Mouse (Mus musculus) ovary, postnatal 10 days (tissue): ENCODE results near the gene Fndc11.

ENCODE experiments used
- DNase-seq: peaks from one replicate; pipeline ENCODE4 v3.0.0; 2022; ENCODE audit warnings: low spot score

Gene Fndc11

DNA sequence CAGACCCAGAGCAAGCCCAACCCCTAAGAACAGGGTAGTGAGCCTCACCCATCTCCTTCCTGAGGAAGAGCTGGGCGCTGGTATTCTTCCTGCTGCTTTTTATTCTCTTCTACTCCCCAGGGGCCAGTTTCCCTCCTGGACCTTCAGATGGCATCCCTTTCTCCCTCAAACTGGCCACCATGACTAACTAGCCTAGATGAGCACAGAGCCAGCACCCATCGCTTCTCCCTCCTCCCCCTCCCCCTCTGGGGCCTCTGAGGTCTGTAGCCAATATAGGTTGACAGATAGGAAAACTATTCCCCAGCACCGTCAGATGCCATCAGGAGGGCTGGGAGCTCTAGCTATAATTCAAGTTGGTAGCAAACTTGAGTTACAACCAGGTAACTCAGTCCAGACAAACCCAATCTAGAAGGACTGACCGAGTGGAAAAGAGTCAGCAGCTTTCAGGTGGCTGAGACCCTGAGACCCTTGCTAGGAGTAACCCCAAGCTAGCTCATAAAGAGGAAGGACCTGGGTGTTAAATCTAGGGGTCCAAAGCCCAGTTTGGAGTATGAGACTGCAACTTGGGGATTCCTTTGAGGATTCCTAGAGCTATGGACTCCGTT, 830 bp upstream of the Fndc11 start:
- no peak for DNase-seq

DNA sequence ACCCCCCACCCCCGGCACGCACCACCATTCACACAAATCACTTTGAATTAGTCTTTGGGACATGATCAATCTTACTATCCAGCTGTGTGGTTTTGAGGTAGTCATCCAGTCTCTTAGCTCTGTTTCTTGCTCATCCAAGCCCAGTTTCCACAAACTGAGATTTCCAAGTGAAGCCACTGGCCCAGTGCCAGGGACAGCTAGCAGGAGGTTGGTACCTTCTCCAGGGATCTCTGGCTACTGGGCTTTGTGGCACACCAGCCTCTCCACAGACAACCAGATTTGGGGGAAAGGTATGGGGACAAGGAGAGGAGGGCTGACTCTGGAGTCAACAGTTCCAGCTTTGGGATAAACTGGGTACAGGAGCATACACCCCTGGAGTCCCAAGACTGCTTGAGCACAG, 548 bp downstream of the Fndc11 start:
- DNase-seq = no peak

DNA sequence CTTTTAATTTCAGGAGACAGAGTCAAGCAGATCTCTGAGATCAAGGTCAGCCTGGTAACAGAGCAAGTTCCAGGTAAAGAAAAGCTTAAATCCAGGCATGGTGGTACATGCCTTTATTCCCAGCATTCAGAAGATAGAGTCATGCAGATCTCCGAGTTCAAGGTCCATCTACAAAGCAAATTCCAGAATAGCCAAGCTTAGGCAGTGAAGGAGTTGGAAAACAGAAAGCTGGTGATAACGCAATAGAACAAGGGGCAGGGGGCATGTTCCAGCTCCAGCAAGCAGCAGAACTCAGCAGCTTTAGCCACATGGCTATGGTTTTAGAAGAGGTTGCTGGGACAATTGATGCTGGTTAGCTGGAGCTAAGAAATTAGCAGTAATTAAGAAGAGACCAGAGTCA, 5.2 kb downstream of the Fndc11 start:
- DNase-seq = no peak

DNA sequence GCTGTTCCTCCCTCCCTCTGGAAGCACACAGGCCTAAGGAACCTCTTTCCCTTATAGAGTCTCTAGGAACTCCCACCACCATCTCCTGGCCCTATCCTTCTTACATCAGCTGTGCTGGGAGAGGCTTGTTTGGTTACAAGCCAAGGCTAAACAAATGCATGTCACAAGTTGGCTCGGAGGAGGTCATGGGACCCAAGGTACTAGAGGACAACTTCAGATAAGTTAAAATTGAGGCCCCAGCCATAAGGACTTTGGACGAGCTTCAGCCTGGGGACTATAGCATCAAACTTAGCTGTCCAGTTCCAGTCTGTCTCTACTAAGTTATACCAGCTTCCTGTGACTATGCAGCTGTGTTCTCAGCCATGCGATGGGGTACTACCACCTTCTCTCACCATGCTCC, 7.3 kb downstream of the Fndc11 start:
- DNase-seq = no peak

DNA sequence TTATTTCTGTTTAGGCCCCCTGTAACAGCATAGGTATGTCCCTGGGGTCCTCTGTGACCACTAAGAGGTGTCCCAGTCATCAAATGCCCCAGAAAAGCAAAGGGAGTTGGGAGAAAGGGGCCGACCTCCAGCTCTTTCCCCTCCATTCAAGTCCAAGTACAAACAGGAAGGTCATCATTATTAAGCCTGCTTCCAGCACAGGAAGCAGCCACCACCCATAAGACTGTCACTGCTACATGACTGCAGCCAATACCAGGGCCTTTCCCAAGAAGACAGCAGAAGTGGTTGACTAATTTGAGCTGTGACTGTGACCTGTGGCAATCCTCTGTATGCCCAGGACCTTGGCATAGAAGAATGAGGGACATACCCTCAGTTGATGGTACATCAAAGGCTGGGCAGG, 8.5 kb downstream of the Fndc11 start:
- DNase-seq = no peak

DNA sequence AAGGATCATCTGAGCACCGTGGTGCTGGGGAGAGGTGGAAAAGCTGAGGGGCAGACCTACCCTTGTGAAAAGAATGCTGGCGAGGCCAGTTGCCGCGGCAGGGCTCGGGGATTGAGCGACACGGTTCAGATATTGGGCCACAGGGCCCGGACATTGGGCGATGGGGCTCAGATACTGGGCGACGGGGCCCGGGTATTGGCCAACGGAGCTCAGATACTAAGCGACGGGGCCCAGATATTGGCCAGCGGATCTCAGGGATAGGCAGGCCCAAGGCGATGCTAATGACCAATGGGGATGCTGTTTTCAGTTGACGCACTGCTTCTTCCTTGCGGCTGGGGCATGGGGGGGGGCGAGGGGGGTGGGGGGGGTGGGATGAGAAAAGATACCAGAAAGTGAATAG, 11.4 kb downstream of the Fndc11 start:
- DNase-seq = no peak

DNA sequence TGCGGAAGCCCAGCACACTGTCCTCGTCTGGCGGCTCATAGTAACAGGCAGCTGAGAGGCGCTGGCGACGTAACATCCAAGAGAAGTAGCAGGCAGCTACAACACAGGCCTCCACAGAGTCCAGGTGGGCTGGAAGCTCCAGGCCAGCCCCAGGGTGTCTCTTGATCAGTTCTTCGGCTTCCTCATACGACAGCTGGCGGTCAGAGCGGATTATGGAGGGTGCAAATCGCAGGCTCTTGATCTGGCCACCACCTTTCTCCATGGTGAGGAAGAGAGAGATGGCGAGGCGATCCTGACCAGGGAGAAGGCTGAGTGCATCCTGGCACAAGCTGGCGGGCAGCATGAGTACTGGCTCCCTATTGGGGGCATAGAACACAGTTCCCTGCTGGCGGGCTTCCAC, 13.6 kb downstream of the Fndc11 start:
- no peak for DNase-seq

DNA sequence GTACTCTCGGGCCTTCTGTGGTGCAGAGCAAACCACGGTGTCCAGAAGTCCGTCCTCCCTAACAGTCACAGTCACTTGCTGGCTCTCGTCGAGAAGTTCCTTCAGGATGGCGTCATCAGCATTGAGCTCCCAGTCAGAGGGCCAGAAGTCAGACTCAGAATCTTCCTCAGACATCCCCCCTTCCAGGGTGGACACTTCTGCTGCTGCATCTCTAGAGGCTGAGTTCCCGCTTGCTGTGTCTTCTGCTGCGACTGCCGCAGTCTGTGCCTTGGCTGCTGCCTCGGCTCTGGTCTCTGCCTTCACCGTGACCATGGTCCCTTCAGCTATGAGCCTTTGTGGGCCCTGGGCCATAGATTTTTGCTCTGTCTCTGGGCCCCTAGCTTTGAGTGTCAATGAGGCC, 14.9 kb downstream of the Fndc11 start:
- DNase-seq = no peak

DNA sequence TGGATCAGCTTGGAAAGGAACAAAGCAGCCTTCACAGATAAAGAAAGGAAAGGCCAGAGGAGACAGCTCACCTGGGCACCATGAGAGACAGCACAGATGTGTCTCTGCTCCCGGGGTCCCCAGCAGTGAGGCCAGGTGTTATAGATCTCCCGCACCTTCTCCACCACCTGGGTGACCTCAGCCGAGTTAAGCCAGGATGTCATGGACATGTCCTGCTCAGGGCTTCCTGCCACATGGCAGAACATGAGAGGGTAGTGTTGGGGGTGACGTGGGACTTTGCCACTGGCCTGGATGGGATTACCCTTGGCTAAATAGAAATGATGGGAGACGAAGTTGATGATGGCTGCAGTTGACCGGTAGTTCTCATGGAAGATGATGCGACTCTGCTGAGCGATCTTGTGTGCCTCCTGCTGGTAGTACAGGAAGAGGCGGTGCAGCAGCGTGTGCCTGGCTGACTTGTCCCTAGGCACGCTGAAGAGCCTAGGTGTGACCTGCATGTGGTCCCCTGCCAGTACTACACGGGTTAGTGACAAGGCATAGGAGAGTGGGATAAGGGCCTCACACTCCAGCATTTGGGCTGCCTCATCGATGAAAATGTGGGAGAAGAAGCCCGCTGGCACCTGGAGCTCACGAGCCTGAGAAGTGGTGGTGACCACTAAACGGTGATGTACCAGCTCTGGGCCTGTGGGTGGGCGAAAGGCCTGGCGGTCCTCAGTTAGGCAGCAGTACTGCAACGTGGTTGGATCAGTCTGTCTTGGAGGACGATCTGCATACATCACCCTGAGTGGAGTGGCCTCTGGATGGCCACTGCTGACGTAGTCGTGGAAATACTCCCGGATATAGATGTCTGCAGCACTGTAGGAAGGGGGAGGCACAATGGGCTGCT, 16.1 kb downstream of the Fndc11 start:
- DNase-seq = no peak

DNA sequence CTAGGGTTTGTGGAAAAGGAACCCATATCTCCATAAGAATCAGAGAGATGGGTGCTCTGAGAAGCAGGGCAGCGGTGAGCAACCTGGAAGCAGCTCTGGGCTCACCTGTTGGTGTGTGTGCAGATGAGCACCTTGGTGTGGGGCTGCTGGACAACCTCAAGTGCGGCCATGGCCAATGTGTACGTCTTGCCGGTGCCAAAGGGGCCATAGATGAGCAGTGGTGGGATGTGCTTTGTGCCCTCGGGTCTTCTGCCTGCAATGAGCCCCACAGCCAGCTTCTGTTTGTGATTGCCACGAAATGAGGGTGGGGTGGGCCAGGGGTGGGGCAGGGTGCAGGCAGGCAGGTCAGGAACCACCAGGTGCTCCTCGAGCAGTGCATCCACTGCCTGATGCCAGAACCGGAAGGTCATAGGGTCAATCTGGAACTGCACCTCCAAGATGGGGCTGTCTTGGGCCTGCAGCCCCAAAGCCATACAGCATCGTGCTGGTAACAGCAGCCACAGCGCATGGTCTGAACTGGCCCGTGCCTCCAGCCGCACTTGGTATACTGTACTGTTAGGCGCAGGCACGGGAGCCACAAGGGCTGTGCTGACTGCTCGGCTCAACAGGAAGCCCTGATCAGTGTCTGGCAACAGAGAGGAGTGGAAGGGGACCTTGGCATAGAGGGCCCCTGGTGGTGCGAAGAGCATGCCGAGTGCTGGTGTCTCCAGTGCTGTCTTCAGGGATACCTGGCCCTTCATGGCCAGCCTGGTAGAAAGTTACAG, 17.6 kb downstream of the Fndc11 start:
- DNase-seq = no peak

DNA sequence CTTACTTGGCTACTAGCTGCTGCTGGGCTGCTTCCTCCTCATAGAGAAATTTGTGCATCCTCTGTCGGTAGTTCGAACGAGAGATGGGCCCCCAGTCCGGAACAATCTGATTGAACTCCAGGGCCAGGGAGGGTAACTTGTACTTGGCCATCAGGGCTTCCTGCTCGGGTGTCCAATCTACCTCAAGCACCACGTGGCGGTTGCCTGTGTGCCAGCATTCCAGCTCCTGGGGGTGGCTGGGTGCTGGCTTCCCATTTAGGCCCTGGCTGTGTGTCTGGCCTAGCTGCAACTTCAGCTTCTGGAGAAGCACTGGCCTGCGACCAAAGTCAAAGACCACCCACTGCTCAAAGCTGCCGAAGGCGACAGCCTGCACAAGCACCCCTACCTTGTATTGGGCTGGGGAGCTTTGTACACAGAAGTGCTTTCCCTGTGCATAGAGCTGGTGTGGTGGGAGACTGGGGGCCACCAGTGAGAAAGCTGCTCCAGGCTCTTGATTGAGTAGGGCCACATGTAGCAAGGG, 18.3 kb downstream of the Fndc11 start:
- no peak for DNase-seq

DNA sequence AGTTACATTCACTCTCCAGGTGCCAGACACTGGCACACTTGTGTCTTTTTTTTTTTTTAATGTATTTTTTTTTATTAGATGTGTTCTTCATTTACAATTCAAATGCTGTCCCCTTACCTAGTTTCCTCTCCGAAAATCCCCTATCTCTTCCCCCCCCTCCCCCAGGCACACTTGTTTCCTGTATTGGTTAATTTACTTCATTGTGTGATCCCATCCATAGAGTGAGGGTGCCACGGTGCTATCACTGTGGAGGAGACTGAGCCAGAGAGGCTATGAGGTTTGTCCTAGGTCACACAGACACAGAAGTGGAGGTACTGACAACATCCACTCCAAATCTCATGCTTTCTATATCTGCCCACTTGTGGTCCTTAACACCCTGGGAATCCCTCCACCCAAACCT, 19.0 kb downstream of the Fndc11 start:
- no peak for DNase-seq

DNA sequence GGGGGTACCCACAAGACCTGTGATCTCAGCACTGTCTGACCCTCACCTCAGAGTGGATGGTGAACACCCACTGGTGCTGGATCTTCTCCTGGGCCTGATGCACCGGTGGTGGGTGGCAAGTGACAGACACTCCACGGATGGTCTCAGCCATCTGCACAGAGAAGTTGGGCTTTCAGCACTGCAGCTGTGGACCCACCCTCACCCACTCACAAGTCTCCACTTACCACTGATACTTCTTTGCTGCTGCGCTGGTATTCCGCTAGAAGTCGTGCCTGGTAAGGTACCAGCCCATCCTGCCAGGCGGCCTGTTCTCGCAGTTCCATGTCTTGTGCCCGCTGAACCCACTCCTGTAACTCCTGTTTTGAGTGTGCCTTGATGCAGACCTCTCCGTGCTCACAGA, 19.4 kb downstream of the Fndc11 start:
- no peak for DNase-seq

DNA sequence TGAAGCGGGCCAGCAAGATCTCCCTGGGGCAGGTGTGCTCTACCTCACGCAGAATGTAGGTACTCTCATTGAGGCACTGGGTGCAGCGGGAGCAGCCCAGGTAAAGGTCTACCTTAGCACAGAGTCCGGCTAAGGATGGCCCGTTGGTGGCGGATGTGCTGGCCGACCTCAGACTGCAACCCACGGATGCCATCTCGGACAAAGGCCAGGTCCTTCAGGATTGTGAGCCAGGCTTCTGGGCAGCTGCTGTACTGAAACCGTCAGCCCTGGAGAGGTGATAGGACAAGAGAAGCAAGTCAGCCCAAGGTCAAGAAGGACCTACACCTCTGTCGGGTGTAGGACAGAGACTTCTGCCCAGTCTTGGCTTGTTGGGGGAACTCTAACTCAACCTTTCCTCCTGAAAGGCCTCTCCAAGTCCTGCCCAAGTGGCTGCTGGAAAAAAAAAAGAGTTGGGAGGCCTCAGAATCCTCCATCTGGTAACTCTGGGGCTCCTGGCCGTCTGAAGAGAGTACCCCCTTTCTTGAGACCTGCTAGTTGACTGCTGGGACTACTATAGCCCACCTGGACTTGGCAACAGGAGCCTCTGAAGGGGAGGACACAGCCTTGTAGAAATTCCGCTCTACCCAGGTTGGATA, 21.1 kb downstream of the Fndc11 start:
- no peak for DNase-seq

DNA sequence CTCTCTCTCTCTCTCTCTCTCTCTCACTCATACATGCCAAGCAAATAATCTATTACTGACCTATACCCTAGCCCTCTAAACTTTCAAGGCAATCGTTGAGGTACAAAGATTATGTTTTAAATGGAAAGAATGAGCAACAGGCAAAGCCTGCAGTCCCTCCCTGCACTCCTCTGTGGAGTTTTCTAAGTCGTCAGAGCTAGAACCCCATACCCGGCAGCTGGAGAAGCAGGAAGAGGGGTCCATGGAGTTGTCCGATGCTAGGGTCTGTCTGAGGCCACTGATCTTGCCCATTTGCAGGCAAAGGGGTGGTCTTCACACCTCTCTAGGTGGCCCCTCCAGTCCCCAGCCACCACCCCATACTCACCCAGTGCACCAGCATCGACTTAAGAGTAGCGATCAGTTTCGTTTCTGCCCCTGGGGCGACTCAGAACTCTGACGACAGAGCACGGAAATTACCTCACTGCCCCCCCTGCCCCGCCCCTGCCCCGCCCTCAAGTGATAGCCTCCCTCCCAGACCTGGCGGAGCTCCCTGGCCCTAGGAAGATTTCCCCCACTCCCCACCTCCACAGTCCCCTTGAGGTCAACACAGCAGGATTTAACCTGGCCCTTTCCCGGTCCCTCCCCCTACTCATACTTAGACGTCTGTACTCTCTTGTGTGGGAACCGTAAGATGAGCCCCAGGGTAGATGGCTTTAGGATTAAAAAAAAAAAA, 21.9 kb downstream of the Fndc11 start, which contains the start of gene Helz2:
Helz2 (minus strand) TSS at position 426 of the 712 bp plus-strand sequence.
- no peak for DNase-seq

DNA sequence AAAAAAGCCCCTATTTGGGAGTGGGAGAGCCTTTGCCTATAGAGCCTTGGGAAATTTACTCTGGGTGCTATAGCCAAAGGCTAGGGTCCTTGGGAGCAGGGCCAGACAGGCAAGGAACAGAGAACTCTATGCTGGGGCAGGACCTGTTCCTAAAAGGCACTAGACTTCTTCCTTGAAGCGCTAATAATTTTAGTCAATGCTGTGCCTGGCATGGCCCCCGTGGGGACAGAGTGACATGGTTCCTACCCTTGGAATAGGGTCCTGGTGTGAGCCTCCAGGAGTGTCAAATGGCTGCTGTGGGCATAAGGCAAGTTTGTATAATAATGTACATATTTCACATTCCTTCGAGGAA, 22.5 kb downstream of the Fndc11 start:
- no peak for DNase-seq

DNA sequence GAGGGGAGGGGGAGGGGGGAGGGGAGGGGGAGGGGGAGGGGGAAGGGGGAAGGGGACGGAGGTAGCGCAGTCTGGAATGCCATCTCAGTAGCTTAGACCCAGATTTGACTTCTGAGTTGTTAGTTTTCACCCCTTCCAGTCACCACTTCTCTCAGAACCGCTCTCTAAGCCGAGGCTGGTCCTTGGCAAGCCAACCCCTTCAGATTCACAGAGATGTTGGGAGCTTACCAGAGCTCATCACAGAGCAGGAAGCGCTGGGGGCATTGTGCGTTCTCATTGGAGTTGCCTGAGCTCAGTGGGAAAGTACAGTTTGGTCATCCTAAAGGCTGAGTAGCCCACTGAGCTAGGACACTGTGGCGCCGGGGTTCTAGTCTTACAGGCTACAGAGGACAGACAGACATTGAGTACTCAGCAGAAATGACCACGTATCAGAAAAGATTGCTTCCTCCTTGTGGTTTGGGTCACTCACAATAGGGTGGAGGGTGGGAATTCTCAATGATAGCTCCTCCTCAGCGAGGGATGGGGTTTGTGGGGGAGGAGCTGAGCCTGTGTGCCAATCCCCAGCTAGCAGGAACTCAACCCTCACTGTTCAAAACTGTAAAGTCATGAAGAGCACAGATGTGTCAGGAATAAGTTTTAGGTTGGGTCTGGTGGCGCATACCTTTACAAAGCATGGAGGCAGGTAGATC, 24.0 kb downstream of the Fndc11 start:
- no peak for DNase-seq

DNA sequence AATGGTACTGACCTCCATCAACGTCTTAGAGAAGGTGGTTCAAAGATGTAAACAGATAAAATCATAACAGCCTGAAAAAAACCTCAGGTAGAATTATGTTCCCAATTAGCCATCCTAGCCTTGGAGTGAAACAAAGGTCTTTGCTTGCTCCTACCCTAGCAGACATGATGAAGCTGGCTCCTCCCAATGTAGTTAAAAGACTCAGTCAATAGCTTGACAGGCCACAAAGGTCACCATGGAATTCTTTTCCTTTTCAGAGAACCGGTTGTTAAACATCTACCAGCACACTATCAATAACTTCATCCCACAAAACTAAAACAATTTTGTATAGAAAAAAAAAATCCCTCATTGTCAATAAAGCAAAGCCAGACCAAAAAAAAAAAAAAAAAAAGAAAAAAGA, 25.2 kb downstream of the Fndc11 start:
- no peak for DNase-seq

DNA sequence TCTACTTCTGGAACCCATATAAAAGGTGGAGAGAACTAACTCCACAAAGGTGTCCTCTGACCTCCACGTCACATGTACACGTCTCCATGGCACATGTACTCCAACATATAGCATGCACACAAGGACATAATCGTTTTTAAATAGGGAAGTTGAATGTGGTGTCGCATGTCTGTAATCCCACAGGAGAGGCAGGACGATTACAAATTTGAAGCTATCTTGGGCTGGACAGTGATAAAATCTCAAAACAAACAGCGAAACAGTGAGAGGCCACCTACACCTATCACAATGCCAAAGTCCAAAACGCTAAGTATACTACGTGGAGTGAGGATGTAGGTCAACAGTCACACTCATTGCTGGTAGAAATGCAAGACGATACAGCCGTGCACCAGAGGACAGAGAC, 29.4 kb downstream of the Fndc11 start:
- no peak for DNase-seq

DNA sequence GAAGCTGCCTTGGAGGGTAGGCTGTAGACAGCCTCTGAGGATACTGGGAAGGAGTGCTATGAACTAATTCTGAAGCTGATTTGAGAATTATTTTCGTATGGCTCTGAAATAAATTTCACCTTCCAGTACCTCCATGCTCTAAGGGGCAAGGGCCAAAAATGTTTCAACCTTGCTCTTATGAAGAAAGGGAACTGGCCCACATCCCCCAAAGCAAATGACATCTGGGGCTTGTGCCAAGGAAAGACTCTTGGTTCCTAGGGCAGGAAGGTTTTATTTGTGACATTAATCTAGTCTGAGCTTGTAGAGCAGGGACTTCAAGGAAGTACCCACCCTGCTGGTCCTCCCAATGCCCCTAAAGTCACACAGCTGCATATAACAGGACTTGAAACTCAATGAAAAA, 32.0 kb downstream of the Fndc11 start:
- DNase-seq = no peak

DNA sequence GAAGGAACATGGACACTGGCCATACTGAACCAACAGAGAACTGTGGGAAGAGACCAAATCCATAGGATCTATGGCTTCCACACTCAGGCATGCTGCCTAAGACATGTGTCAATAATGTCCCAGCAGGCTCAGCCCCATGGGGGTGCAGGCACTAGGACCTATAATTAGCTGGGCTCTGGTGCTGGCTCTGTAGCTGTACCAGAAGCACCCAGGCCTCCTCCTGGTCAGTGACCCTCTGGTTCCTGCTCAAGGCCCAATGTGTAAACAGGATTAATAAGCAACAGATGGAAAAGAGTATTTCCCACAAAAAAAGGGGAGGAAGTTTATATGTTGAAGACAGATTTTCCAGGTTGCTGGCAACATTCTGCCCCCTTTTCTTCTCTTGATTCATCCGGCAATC, 33.4 kb downstream of the Fndc11 start:
- no peak for DNase-seq
